Mouse (Mus musculus) liver, embryonic 14.5 days (tissue): Measurements from ENCODE around the gene Srsf2.

ENCODE experiments used
- CTCF ChIP-seq: IDR thresholded peaks from 2 replicates; pipeline ENCODE4 v1.5.1; 2016; ENCODE audit warnings: antibody characterized with exemption, low read depth, control low read depth
- EP300 ChIP-seq: IDR thresholded peaks from 2 replicates; pipeline ENCODE4 v1.6.1; 2016; ENCODE audit warnings: antibody characterized with exemption, low read depth

DNA sequence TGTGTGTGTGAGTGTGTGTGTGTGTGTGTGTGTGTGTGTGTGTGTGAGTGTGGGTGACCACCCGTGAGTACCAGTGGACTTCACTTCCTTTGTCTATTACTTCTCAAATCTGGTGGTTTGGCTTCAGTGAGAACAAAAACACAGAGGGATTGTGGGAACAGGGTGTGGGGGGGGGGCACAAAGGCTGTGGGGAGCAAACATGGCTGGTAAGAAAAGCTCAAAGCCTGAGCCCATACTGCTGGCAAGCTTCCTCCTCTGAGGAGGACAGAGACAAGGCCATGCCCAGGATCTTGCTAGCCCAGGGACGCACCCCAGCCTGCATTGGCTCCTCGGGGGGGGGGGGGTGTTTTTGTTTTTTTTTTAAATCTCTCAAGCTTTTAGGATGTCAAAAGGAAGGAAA, 45.4 kb downstream of the Srsf2 start:
- TF ChIP-seq CTCF, result no peak
- no peak for TF ChIP-seq EP300
